Mouse (Mus musculus): ENCODE results near the gene Dnajc16.
A peak's percentile ranks its signal among the peaks of the same experiment; 100 is the strongest.

Dnajc16 gene

DNA sequence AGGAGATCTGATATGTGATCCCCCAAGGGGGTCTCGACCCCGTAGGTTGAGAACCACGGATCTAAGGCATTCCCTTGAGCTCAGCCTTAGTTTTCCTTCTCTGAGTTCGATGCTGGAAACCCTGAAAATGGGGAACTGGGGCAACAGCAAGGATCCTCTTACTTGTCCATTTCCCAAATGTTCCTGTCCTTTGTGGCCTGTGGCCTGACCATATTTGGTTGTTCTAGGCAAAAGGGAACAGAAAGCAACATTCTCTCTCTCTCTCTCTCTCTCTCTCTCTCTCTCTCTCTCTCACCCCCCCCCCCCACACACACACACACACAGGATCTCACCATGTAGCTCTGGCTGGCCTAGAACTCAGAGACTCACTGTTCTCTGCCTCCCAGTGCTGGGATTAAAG, 53.9 kb downstream of the Dnajc16 start:
- DNase-seq (ENCODE audit: low read depth, low spot score) = no peak
- Histone ChIP-seq H3K27me3 (ENCODE audit: control insufficient read depth, insufficient read depth, low read length, poor library complexity, severe bottlenecking) (no peaks in the 10 kb centered on the region), H3K36me3 (ENCODE audit: control insufficient read depth, insufficient read depth, low read length, poor library complexity, severe bottlenecking) (no peaks in the 10 kb centered on the region)

- no peaks in the 10 kb centered on the region for H3K36me3 ChIP-seq (ENCODE audit: control insufficient read depth, insufficient read depth, low read length, poor library complexity, severe bottlenecking)
- no peaks in the 10 kb centered on the region for H3K27me3 ChIP-seq (ENCODE audit: control insufficient read depth, insufficient read depth, low read length, poor library complexity, severe bottlenecking)
Observed at GRCm38 (mm10) chr4:141735206-141735560, 55.5 kb downstream of the Dnajc16 start.

GRCm38 (mm10) chr4:141734446-141735205, 56.1 kb downstream of the Dnajc16 start:
- no peaks in the 10 kb centered on the region for H3K27me3 ChIP-seq (ENCODE audit: control insufficient read depth, insufficient read depth, low read length, poor library complexity, severe bottlenecking)
- H3K36me3 ChIP-seq (ENCODE audit: control insufficient read depth, insufficient read depth, low read length, poor library complexity, severe bottlenecking) = no peaks in the 10 kb centered on the region
- DNase-seq (ENCODE audit: low read depth, low spot score) = peak; percentile 95

More at GRCm38 (mm10) chr4:141735206-141735560, 55.5 kb downstream of the Dnajc16 start:
- DNase-seq (ENCODE audit: low read depth, low spot score) = no peak

- no peak for DNase-seq (ENCODE audit: low read depth, low spot score)
- no peaks in the 10 kb centered on the region for H3K27me3 ChIP-seq (ENCODE audit: control insufficient read depth, insufficient read depth, low read length, poor library complexity, severe bottlenecking)
Observed at GRCm38 (mm10) chr4:141731766-141732165, 59.0 kb downstream of the Dnajc16 start.

DNA sequence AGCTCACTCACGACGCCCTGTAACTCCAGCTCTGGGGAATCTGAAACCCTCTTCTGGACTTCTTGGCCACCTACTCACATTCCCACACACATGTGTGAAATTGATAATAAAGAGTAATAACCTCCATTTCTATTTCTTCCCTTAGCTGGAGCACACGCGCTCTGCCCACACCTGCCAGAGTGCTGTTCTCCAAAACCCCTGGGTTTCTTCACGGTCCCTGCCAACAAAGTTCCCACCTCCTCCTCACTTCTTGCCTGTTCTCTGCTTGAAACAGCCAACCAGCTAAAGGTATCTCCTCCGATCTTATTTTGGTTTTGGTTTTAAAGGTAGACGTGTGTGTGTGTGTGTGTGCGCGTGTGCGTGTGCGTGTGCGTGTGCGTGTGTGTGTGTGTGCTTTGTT, 60.3 kb downstream of the Dnajc16 start:
- DNase-seq (ENCODE audit: low read depth, low spot score) = no peak
- Histone ChIP-seq H3K36me3 (ENCODE audit: control insufficient read depth, insufficient read depth, low read length, poor library complexity, severe bottlenecking) (no peaks in the 10 kb centered on the region), H3K27me3 (ENCODE audit: control insufficient read depth, insufficient read depth, low read length, poor library complexity, severe bottlenecking) (no peaks in the 10 kb centered on the region)

More at GRCm38 (mm10) chr4:141731766-141732165, 59.0 kb downstream of the Dnajc16 start:
- H3K36me3 ChIP-seq (ENCODE audit: control insufficient read depth, insufficient read depth, low read length, poor library complexity, severe bottlenecking) = no peaks in the 10 kb centered on the region

GRCm38 (mm10) chr4:141729266-141729665, 61.5 kb downstream of the Dnajc16 start:
- DNase-seq (ENCODE audit: low read depth, low spot score) = no peak
- Histone ChIP-seq H3K36me3 (ENCODE audit: control insufficient read depth, insufficient read depth, low read length, poor library complexity, severe bottlenecking) (no peaks in the 10 kb centered on the region), H3K27me3 (ENCODE audit: control insufficient read depth, insufficient read depth, low read length, poor library complexity, severe bottlenecking) (no peaks in the 10 kb centered on the region)

DNA sequence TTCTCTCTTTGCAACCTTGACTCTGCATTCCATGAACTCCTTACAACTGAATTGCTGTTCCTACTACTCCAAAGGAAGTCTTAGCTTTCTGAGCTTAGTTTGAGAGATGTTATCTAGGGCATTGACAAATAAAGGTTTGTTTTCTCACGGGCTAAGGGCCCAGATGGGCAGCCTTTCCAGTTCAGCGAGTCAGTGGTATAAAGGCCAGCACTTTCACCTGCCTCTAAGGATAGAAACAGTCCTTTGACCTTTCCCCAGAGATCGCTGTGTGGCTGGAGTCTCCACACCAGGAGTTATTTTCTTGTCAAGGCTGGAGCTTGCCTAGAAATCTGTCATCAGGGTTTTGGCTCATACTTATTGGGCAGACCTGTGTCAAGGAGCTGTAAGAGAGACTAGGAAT, 65.0 kb downstream of the Dnajc16 start:
- H3K27me3 ChIP-seq (ENCODE audit: control insufficient read depth, insufficient read depth, low read length, poor library complexity, severe bottlenecking) = no peaks in the 10 kb centered on the region
- DNase-seq (ENCODE audit: low read depth, low spot score) = no peak
- H3K36me3 ChIP-seq (ENCODE audit: control insufficient read depth, insufficient read depth, low read length, poor library complexity, severe bottlenecking) = no peaks in the 10 kb centered on the region

GRCm38 (mm10) chr4:141725277-141725676, 65.5 kb downstream of the Dnajc16 start:
- no peaks in the 10 kb centered on the region for H3K36me3 ChIP-seq (ENCODE audit: control insufficient read depth, insufficient read depth, low read length, poor library complexity, severe bottlenecking)

DNA sequence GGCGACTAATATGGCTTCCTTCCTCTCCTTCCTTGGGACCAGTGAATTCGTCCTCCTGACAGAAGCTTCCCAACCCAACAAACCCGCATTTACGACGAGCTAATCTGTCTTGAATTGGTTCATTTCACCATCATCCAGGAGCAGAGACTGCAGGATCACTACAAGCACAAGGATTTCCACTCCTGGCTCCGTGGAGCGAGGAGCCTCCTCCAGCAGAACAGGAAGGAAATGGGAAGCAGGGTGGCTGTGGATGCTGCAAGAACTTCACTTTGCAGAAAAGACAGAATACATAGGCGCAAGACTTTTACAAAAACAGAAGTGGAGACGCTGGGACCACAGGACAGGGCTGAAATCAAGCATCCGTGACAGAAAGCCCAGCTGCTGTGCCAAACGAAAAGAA, 66.1 kb downstream of the Dnajc16 start:
- no peak for DNase-seq (ENCODE audit: low read depth, low spot score)
- H3K36me3 ChIP-seq (ENCODE audit: control insufficient read depth, insufficient read depth, low read length, poor library complexity, severe bottlenecking) = no peaks in the 10 kb centered on the region

More at GRCm38 (mm10) chr4:141725277-141725676, 65.5 kb downstream of the Dnajc16 start:
- DNase-seq (ENCODE audit: low read depth, low spot score) = no peak
- no peaks in the 10 kb centered on the region for H3K27me3 ChIP-seq (ENCODE audit: control insufficient read depth, insufficient read depth, low read length, poor library complexity, severe bottlenecking)

GRCm38 (mm10) chr4:141723673-141724068, 67.1 kb downstream of the Dnajc16 start:
- Histone ChIP-seq H3K27me3 (ENCODE audit: control insufficient read depth, insufficient read depth, low read length, poor library complexity, severe bottlenecking) (no peaks in the 10 kb centered on the region), H3K36me3 (ENCODE audit: control insufficient read depth, insufficient read depth, low read length, poor library complexity, severe bottlenecking) (no peaks in the 10 kb centered on the region)
- DNase-seq (ENCODE audit: low read depth, low spot score) = no peak

More for the DNA sequence above, 66.1 kb downstream of the Dnajc16 start:
- no peaks in the 10 kb centered on the region for H3K27me3 ChIP-seq (ENCODE audit: control insufficient read depth, insufficient read depth, low read length, poor library complexity, severe bottlenecking)

GRCm38 (mm10) chr4:141722731-141723672, 67.7 kb downstream of the Dnajc16 start, which contains the start of gene Ddi2:
Ddi2 (minus strand) TSS chr4:141723419.
- Histone ChIP-seq H3K36me3 (ENCODE audit: control insufficient read depth, insufficient read depth, low read length, poor library complexity, severe bottlenecking) (no peaks in the 10 kb centered on the region), H3K27me3 (ENCODE audit: control insufficient read depth, insufficient read depth, low read length, poor library complexity, severe bottlenecking) (no peaks in the 10 kb centered on the region)
- DNase-seq (ENCODE audit: low read depth, low spot score) = peak; percentile 91

GRCm38 (mm10) chr4:141721961-141722360, 68.8 kb downstream of the Dnajc16 start:
- DNase-seq (ENCODE audit: low read depth, low spot score) = no peak
- H3K27me3 ChIP-seq (ENCODE audit: control insufficient read depth, insufficient read depth, low read length, poor library complexity, severe bottlenecking) = no peaks in the 10 kb centered on the region
- no peaks in the 10 kb centered on the region for H3K36me3 ChIP-seq (ENCODE audit: control insufficient read depth, insufficient read depth, low read length, poor library complexity, severe bottlenecking)

DNA sequence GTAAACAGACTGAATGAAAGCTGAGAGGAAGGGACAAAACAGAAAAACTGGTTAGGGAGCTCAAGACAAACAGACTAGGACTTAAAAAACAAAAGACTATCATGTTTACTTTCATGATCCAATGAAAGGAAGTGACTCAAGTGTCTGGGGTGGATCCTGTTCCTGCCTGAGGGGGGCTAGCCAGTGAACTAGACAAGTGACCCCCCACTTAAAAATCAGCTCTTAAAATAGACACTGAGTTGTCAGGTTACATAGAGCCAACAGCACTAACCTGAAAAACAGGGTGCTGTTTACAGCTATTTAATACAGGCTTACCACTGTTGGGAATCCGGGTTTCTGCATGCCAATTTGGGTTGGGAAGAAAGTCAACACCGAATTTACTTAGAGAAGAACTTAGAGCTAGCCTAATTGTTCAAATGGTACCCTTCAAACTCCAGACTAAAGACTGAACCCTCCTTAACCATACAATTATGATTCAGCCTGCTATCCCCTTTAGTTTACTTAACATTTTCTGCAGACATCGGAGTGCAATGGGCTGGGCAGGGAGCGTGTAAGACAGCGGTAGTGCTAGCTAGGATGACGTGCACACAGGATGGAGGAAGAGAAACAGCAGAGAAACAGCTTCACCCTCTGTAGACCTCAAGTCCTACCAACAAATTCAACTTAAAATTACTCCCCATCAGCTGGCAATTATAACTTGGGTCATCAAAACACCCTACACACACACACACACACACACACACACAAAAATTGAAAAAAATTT, 69.8 kb downstream of the Dnajc16 start:
- no peaks in the 10 kb centered on the region for H3K27me3 ChIP-seq (ENCODE audit: control insufficient read depth, insufficient read depth, low read length, poor library complexity, severe bottlenecking)
- peak; percentile 43 for DNase-seq (ENCODE audit: low read depth, low spot score)
- H3K36me3 ChIP-seq (ENCODE audit: control insufficient read depth, insufficient read depth, low read length, poor library complexity, severe bottlenecking) = no peaks in the 10 kb centered on the region

GRCm38 (mm10) chr4:141719304-141719703, 71.4 kb downstream of the Dnajc16 start:
- no peak for DNase-seq (ENCODE audit: low read depth, low spot score)
- Histone ChIP-seq H3K36me3 (ENCODE audit: control insufficient read depth, insufficient read depth, low read length, poor library complexity, severe bottlenecking) (no peaks in the 10 kb centered on the region), H3K27me3 (ENCODE audit: control insufficient read depth, insufficient read depth, low read length, poor library complexity, severe bottlenecking) (no peaks in the 10 kb centered on the region)

Data from splenic B cell, adult 2 months (primary cell).